Mouse (Mus musculus) midbrain, embryonic 13.5 days (tissue): ENCODE results near the gene Rap2a. TPM values are rescaled to one million over a fixed set of nuclear protein-coding genes. Genes with fewer than 3 reads are reported as not detected.

Source experiments
- ATAC-seq: fragments of 200-750 bp; cut with Nextera tagmentation; 2 replicates; pipeline ENCODE4 v1.8.0; 2017; ENCODE audit warnings: mild to moderate bottlenecking, moderate TSS enrichment, moderate library complexity
- H3K27ac ChIP-seq: fragments of 300-500 bp; sonication (generic); 2 replicates; pipeline ENCODE4 v1.5.1; 2015; ENCODE audit warnings: inconsistent platforms, mild to moderate bottlenecking, moderate library complexity
- H3K27me3 ChIP-seq: fragments of 300-500 bp; sonication (generic); 2 replicates; pipeline ENCODE4 v1.6.1; 2015; ENCODE audit warnings: mild to moderate bottlenecking, inconsistent platforms
- H3K36me3 ChIP-seq: fragments of 300-500 bp; sonication (generic); 2 replicates; pipeline ENCODE4 v1.6.1; 2015; ENCODE audit warnings: mild to moderate bottlenecking, inconsistent platforms
- H3K4me1 ChIP-seq: fragments of 300-500 bp; sonication (generic); replicated peaks from 2 replicates; pipeline ENCODE4 v1.6.1; 2015; ENCODE audit warnings: inconsistent platforms
- H3K4me2 ChIP-seq: fragments of 300-500 bp; sonication (generic); replicated peaks from 2 replicates; pipeline ENCODE4 v1.6.1; 2015; ENCODE audit warnings: moderate library complexity, mild to moderate bottlenecking, inconsistent platforms
- H3K4me3 ChIP-seq: fragments of 300-500 bp; sonication (generic); replicated peaks from 2 replicates; pipeline ENCODE4 v1.5.1; 2015; ENCODE audit warnings: mild to moderate bottlenecking, inconsistent platforms
- H3K9ac ChIP-seq: fragments of 300-500 bp; sonication (generic); replicated peaks from 2 replicates; pipeline ENCODE4 v1.6.1; 2015; ENCODE audit warnings: mild to moderate bottlenecking, inconsistent platforms
- H3K9me3 ChIP-seq: fragments of 300-500 bp; sonication (generic); 2 replicates; pipeline ENCODE4 v1.6.1; 2016; ENCODE audit warnings: mild to moderate bottlenecking, inconsistent platforms
- WGBS: fragments of 180-500 bp; shearing (Covaris S2); methylation state at CpG from one replicate; pipeline ENCODE4 v1.1.7; 2015; 5-methylcytosine and 5-hydroxymethylcytosine counted together
- polyA plus RNA-seq: library from polyadenylated mRNA; unstranded; fragments of >200 nt; fragmentation: Nextera tagmentation; extraction: Ambion mirVana; gene quantifications from 2 replicates; pipeline ENCODE4 v1.2.1, GENCODE M21; 2015

Gene Rap2a
- polyA plus RNA-seq, 1 experiment from 2014 or later = 14.8 TPM

- peaks cover 28% of the 10 kb centered on the region for H3K4me1 ChIP-seq
- no peak for ATAC-seq
- H3K4me2 ChIP-seq = peak overlapping the region; percentile 61
- no peak overlapping the region for H3K9ac ChIP-seq
- H3K36me3 ChIP-seq = no peaks in the 10 kb centered on the region
- H3K27me3 ChIP-seq = no peaks in the 10 kb centered on the region
- H3K4me3 ChIP-seq = peak overlapping the region; percentile 84
- H3K27ac ChIP-seq = no peak overlapping the region
- H3K9me3 ChIP-seq = no peaks in the 10 kb centered on the region
- 73% methylated on average over 7 of the region's 7 CpGs for WGBS
Measured at GRCm38 (mm10) chr14:120476186-120476697, 2.0 kb upstream of the Rap2a start.

GRCm38 (mm10) chr14:120477288-120477981 is 809 bp upstream of the Rap2a start:
- no peaks in the 10 kb centered on the region for H3K27me3 ChIP-seq
- H3K4me3 ChIP-seq = peak overlapping the region; percentile 84
- ATAC-seq = peak; percentile 97
- peak overlapping the region; percentile 73 for H3K4me2 ChIP-seq
- peaks cover 38% of the 10 kb centered on the region for H3K4me1 ChIP-seq
- peaks cover 5% of the 10 kb centered on the region; the same call in 1 of the 2 replicates for H3K36me3 ChIP-seq
- peak overlapping the region; percentile 98 for H3K27ac ChIP-seq
- H3K9me3 ChIP-seq = no peaks in the 10 kb centered on the region
- under 1% methylated on average over 45 of the region's 46 CpGs for WGBS
- peak overlapping the region; percentile 79 for H3K9ac ChIP-seq

- Histone ChIP-seq H3K9ac (peak overlapping the region; percentile 91), H3K9me3 (no peaks in the 10 kb centered on the region), H3K4me3 (peak overlapping the region; percentile 84), H3K4me1 (peaks cover 41% of the 10 kb centered on the region), H3K27me3 (no peaks in the 10 kb centered on the region), H3K27ac (peak overlapping the region; percentile 98), H3K36me3 (peaks cover 5% of the 10 kb centered on the region; the same call in 1 of the 2 replicates), H3K4me2 (peak overlapping the region; percentile 73)
- under 1% methylated on average over 60 of the region's 62 CpGs for WGBS
- ATAC-seq = no peak; the same call in 1 of the 2 replicates
Measured at GRCm38 (mm10) chr14:120478641-120479341, 547 bp downstream of the Rap2a start.

GRCm38 (mm10) chr14:120480341-120480900 is 2.2 kb downstream of the Rap2a start:
- H3K27me3 ChIP-seq = no peaks in the 10 kb centered on the region
- peak overlapping the region; percentile 73 for H3K4me2 ChIP-seq
- H3K9ac ChIP-seq = no peak overlapping the region
- H3K4me1 ChIP-seq = peaks cover 41% of the 10 kb centered on the region
- H3K4me3 ChIP-seq = peak overlapping the region; percentile 84
- no peak for ATAC-seq
- peaks cover 5% of the 10 kb centered on the region; the same call in 1 of the 2 replicates for H3K36me3 ChIP-seq
- no peak overlapping the region for H3K27ac ChIP-seq
- 87% methylated on average over 8 of the region's 8 CpGs for WGBS
- H3K9me3 ChIP-seq = no peaks in the 10 kb centered on the region

- 95% methylated on average over 4 of the region's 4 CpGs for WGBS
- no peak for ATAC-seq
Measured at GRCm38 (mm10) chr14:120480927-120481326, 2.7 kb downstream of the Rap2a start.

GRCm38 (mm10) chr14:120484561-120484960 is 6.3 kb downstream of the Rap2a start:
- no peak for ATAC-seq
- no peak overlapping the region for H3K4me2 ChIP-seq
- peaks cover 5% of the 10 kb centered on the region; the same call in 1 of the 2 replicates for H3K36me3 ChIP-seq
- peaks cover 28% of the 10 kb centered on the region for H3K4me1 ChIP-seq
- no peaks in the 10 kb centered on the region for H3K9me3 ChIP-seq
- no peak overlapping the region for H3K27ac ChIP-seq
- no peak overlapping the region for H3K4me3 ChIP-seq
- no peak overlapping the region for H3K9ac ChIP-seq
- no peaks in the 10 kb centered on the region for H3K27me3 ChIP-seq
- WGBS = 91% methylated on average over 5 of the region's 5 CpGs

More at GRCm38 (mm10) chr14:120480927-120481326, 2.7 kb downstream of the Rap2a start:
- H3K27ac ChIP-seq = no peak overlapping the region
- H3K27me3 ChIP-seq = no peaks in the 10 kb centered on the region
- H3K4me3 ChIP-seq = no peak overlapping the region
- peak overlapping the region; percentile 23 for H3K4me2 ChIP-seq
- H3K9ac ChIP-seq = no peak overlapping the region
- peaks cover 5% of the 10 kb centered on the region; the same call in 1 of the 2 replicates for H3K36me3 ChIP-seq
- no peaks in the 10 kb centered on the region for H3K9me3 ChIP-seq
- H3K4me1 ChIP-seq = peaks cover 41% of the 10 kb centered on the region

GRCm38 (mm10) chr14:120496284-120496683 is 18.0 kb downstream of the Rap2a start:
- Histone ChIP-seq H3K4me2 (no peak overlapping the region), H3K4me3 (no peak overlapping the region), H3K4me1 (peaks cover 17% of the 10 kb centered on the region), H3K9ac (no peak overlapping the region), H3K9me3 (no peaks in the 10 kb centered on the region), H3K27me3 (no peaks in the 10 kb centered on the region), H3K36me3 (no peaks in the 10 kb centered on the region), H3K27ac (no peak overlapping the region)
- WGBS = 69% methylated on average over 5 of the region's 5 CpGs
- ATAC-seq = no peak

- 90% methylated on average over 5 of the region's 5 CpGs for WGBS
- no peak for ATAC-seq
- Histone ChIP-seq H3K4me1 (peaks cover 17% of the 10 kb centered on the region), H3K27ac (no peak overlapping the region), H3K4me3 (no peak overlapping the region), H3K9me3 (no peaks in the 10 kb centered on the region), H3K9ac (no peak overlapping the region), H3K4me2 (no peak overlapping the region), H3K27me3 (no peaks in the 10 kb centered on the region), H3K36me3 (no peaks in the 10 kb centered on the region)
Measured at GRCm38 (mm10) chr14:120496827-120497226, 18.6 kb downstream of the Rap2a start.

- no peaks in the 10 kb centered on the region for H3K9me3 ChIP-seq
- no peaks in the 10 kb centered on the region for H3K27me3 ChIP-seq
- H3K4me2 ChIP-seq = no peak overlapping the region
- no peak overlapping the region for H3K27ac ChIP-seq
- H3K4me3 ChIP-seq = no peak overlapping the region
- peaks cover 17% of the 10 kb centered on the region for H3K4me1 ChIP-seq
- no peak for ATAC-seq
- peaks cover 4% of the 10 kb centered on the region for H3K36me3 ChIP-seq
- no peak overlapping the region for H3K9ac ChIP-seq
- 96% methylated on average over 10 of the region's 10 CpGs for WGBS
Measured at GRCm38 (mm10) chr14:120499096-120499495, 20.9 kb downstream of the Rap2a start.

- H3K27me3 ChIP-seq = no peaks in the 10 kb centered on the region
- H3K4me3 ChIP-seq = no peak overlapping the region
- no peaks in the 10 kb centered on the region for H3K9me3 ChIP-seq
- peaks cover 14% of the 10 kb centered on the region for H3K4me1 ChIP-seq
- peaks cover 4% of the 10 kb centered on the region for H3K36me3 ChIP-seq
- H3K27ac ChIP-seq = no peak overlapping the region
- no peak for ATAC-seq
- 96% methylated on average over 6 of the region's 6 CpGs for WGBS
- H3K4me2 ChIP-seq = no peak overlapping the region
- no peak overlapping the region for H3K9ac ChIP-seq
Measured at GRCm38 (mm10) chr14:120499601-120500000, 21.4 kb downstream of the Rap2a start.

GRCm38 (mm10) chr14:120500021-120500560 is 21.8 kb downstream of the Rap2a start:
- ATAC-seq = no peak
- Histone ChIP-seq H3K9me3 (no peaks in the 10 kb centered on the region), H3K27ac (no peak overlapping the region), H3K27me3 (no peaks in the 10 kb centered on the region), H3K4me2 (no peak overlapping the region), H3K4me3 (no peak overlapping the region), H3K4me1 (peaks cover 14% of the 10 kb centered on the region), H3K36me3 (peaks cover 8% of the 10 kb centered on the region), H3K9ac (no peak overlapping the region)
- WGBS = 83% methylated on average over 12 of the region's 12 CpGs

- H3K9me3 ChIP-seq = no peaks in the 10 kb centered on the region
- 95% methylated on average over 5 of the region's 5 CpGs for WGBS
- no peak overlapping the region for H3K4me3 ChIP-seq
- H3K4me2 ChIP-seq = no peak overlapping the region
- H3K4me1 ChIP-seq = peaks cover 14% of the 10 kb centered on the region
- no peaks in the 10 kb centered on the region for H3K27me3 ChIP-seq
- peaks cover 11% of the 10 kb centered on the region for H3K36me3 ChIP-seq
- no peak overlapping the region for H3K9ac ChIP-seq
- no peak overlapping the region for H3K27ac ChIP-seq
- ATAC-seq = no peak
Measured at GRCm38 (mm10) chr14:120500791-120501190, 22.5 kb downstream of the Rap2a start.
